Mouse (Mus musculus) heart, adult 2 months (tissue): ENCODE measurements around the gene Syngr4.

ENCODE experiments used
- CTCF ChIP-seq: fragments of 200-600 bp; IDR thresholded peaks from 2 replicates; pipeline ENCODE4 v1.8.1; 2022; ENCODE audit warnings: antibody characterized with exemption, mild to moderate bottlenecking, moderate library complexity
- EP300 ChIP-seq: fragments of 200-500 bp; IDR thresholded peaks from 2 replicates; pipeline ENCODE4 v1.6.1; 2011; ENCODE audit warnings: low read depth, low read length, control low read depth; ENCODE audit not compliant: insufficient read depth
- POLR2A ChIP-seq: fragments of 200-500 bp; IDR thresholded peaks from 2 replicates; pipeline ENCODE4 v1.6.1; 2011; ENCODE audit warnings: mild to moderate bottlenecking, low read depth, low read length, control low read depth; ENCODE audit not compliant: insufficient read depth

GRCm38 (mm10) chr7:45928626-45929295 is 32.2 kb upstream of the Syngr4 start:
- no peak for TF ChIP-seq CTCF
- TF ChIP-seq POLR2A: no peak
- TF ChIP-seq EP300: no peak
